Mouse (Mus musculus) MEL (cell line): ENCODE results near the gene Ndufaf3.

Source experiments
- CTCF ChIP-seq, 3 experiments: IDR thresholded peaks in 2 of 3; conservative IDR thresholded peaks in 1 of 3; 2 replicates each; pipeline ENCODE4 v1.5.1; 2011 to 2012; ENCODE audit warnings: low read length in 3 of 3, low read depth in 2 of 3, mild to moderate bottlenecking in 2 of 3, improper control_type of control experiment in 1 of 3, inconsistent platforms in 1 of 3, mixed read lengths in 1 of 3, moderate library complexity in 1 of 3; ENCODE audit not compliant: control insufficient read depth in 1 of 3, insufficient read depth in 1 of 3, poor library complexity in 1 of 3, severe bottlenecking in 1 of 3
- GATA1 ChIP-seq: IDR thresholded peaks from 2 replicates; pipeline ENCODE4 v1.6.1; 2011; ENCODE audit warnings: low read depth, low read length, improper control_type of control experiment
- HCFC1 ChIP-seq: IDR thresholded peaks from 2 replicates; pipeline ENCODE4 v1.6.1; 2012; ENCODE audit warnings: low read depth, mild to moderate bottlenecking, inconsistent platforms, low read length, improper control_type of control experiment, moderate library complexity
- MAX ChIP-seq: IDR thresholded peaks from 2 replicates; pipeline ENCODE4 v1.6.1; 2011; ENCODE audit warnings: low read length, improper control_type of control experiment
- MXI1 ChIP-seq: IDR thresholded peaks from 2 replicates; pipeline ENCODE4 v1.6.1; 2011; ENCODE audit warnings: mild to moderate bottlenecking, low read depth, low read length, improper control_type of control experiment
- MYC ChIP-seq: IDR thresholded peaks from 2 replicates; pipeline ENCODE4 v1.6.1; 2011; ENCODE audit warnings: low read depth, mild to moderate bottlenecking, low read length, improper control_type of control experiment, moderate library complexity
- POLR2A ChIP-seq, 2 experiments: IDR thresholded peaks; 2 replicates each; pipeline ENCODE4 v1.6.1; 2011 to 2012; ENCODE audit warnings: low read length in 2 of 2, mild to moderate bottlenecking in 2 of 2, control low read depth in 1 of 2, improper control_type of control experiment in 1 of 2, low read depth in 1 of 2, moderate library complexity in 1 of 2; ENCODE audit not compliant: control insufficient read depth in 1 of 2, insufficient read depth in 1 of 2, poor library complexity in 1 of 2
- POLR2AphosphoS2 ChIP-seq: IDR thresholded peaks from 2 replicates; pipeline ENCODE4 v1.6.1; 2011; ENCODE audit warnings: low read length, improper control_type of control experiment
- RCOR1 ChIP-seq: IDR thresholded peaks from 2 replicates; pipeline ENCODE4 v1.6.1; 2012; ENCODE audit warnings: low read depth, mild to moderate bottlenecking, inconsistent platforms, low read length, improper control_type of control experiment
- TAL1 ChIP-seq: IDR thresholded peaks from 2 replicates; pipeline ENCODE4 v1.6.1; 2012; ENCODE audit warnings: mild to moderate bottlenecking, inconsistent platforms, low read length, moderate library complexity, mixed read lengths
- TCF12 ChIP-seq: IDR thresholded peaks from 2 replicates; pipeline ENCODE4 v1.6.1; 2014; ENCODE audit warnings: low read depth, mild to moderate bottlenecking, inconsistent platforms, low read length, improper control_type of control experiment, moderate library complexity
- ZC3H11A ChIP-seq: IDR thresholded peaks from 2 replicates; pipeline ENCODE4 v1.6.1; 2012; ENCODE audit warnings: low read depth, mild to moderate bottlenecking, inconsistent platforms, low read length, improper control_type of control experiment
- ZNF384 ChIP-seq: IDR thresholded peaks from 2 replicates; pipeline ENCODE4 v1.6.1; 2012; ENCODE audit warnings: low read depth, mild to moderate bottlenecking, inconsistent platforms, low read length, improper control_type of control experiment

DNA sequence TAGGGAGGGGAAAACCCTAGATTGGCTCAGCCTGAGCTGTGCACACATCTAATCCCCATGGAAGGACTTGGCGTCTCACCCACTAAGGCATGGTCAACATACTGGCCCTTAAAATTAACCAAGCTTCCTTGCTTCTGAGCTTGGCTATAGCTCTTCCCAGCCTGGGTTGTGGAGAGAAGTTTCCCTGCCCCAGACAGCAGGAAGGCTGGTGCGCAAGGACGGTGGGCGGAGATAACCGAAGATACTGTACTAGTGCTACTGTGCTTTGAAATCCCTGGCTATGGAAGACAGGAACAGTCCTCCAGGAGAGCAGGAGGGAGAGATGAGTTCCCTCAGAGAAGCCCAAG is 12.1 kb upstream of the Ndufaf3 start:
- TF ChIP-seq CTCF (IDR thresholded peaks at IDR 0.05 in 2 of 3, conservative IDR thresholded peaks at IDR 0.05 in 1 of 3; ENCODE audit: control insufficient read depth in 1 of 3, insufficient read depth in 1 of 3, low read depth in 2 of 3, low read length in 3 of 3, poor library complexity in 1 of 3, severe bottlenecking in 1 of 3) (no peak), MAX (no peak), RCOR1 (no peak), TAL1 (no peak), ZC3H11A (no peak), POLR2AphosphoS2 (no peak), GATA1 (no peak), POLR2A (IDR thresholded peaks at IDR 0.05; ENCODE audit: control insufficient read depth in 1 of 2, insufficient read depth in 1 of 2, low read depth in 1 of 2, low read length in 2 of 2, poor library complexity in 1 of 2) (no peak), MXI1 (no peak), MYC (no peak), ZNF384 (no peak), TCF12 (no peak), HCFC1 (no peak)
